Mouse (Mus musculus): ENCODE measurements around the gene Ruvbl2. TPM values are rescaled to one million over a fixed set of nuclear protein-coding genes. Genes with fewer than 3 reads are reported as not detected.
A peak's percentile ranks its signal among the peaks of the same experiment; 100 is the strongest.
"Not testable (repeated sequence)": the region's sequence is repeated elsewhere in the genome, so short reads cannot be mapped to it uniquely, and the experiment has no call there.

The Ruvbl2 gene
- total and polyA plus RNA-seq, 3 experiments: 253 to 277 (median 267) TPM

GRCm38 (mm10) chr7:45460377-45460776 lies 22.5 kb upstream of the Ruvbl2 start:
- Histone ChIP-seq H3K4me2 (ENCODE audit: insufficient read depth, low read depth, poor library complexity, severe bottlenecking) (peak overlapping the region; percentile 93), H3K4me3 (replicated peaks in 1 of 3; ENCODE audit: low read depth in 2 of 3, low read length in 2 of 3, poor library complexity in 1 of 3) (peak overlapping the region in 1 of 3 experiments; percentile 40), H3K27me3 (replicated peaks) (no peaks in the 10 kb centered on the region), H3K4me1 (ENCODE audit: control insufficient read depth in 1 of 2, insufficient read depth in 2 of 2) (peaks cover 16 to 52% of the 10 kb centered on the region in 2 experiments), H3K36me3 (replicated peaks in 1 of 2; ENCODE audit: control insufficient read depth in 1 of 2, insufficient read depth in 1 of 2, low read length in 1 of 2) (peaks cover 47 to 69% of the 10 kb centered on the region in 2 experiments), H3K27ac (ENCODE audit: insufficient read depth, low read depth) (peak overlapping the region; percentile 80), H3K9me3 (replicated peaks; ENCODE audit: low read length) (no peaks in the 10 kb centered on the region), H3K9ac (ENCODE audit: insufficient read depth, low read depth) (peak overlapping the region; percentile 59), H3K79me2 (replicated peaks; ENCODE audit: control insufficient read depth, extremely low read depth, insufficient read depth, poor library complexity, severe bottlenecking) (peaks cover 42% of the 10 kb centered on the region)
- dilution Hi-C loops (cut with MboI; ENCODE audit: extremely low pct_ligation_motif_present, extremely low pct_unique_long_range_greater_than_20kb, low sequenced_read_pairs): no loop called here
- no peak for DNase-seq (ENCODE audit: extremely low read depth)
- in situ Hi-C loops (cut with MboI; ENCODE audit: low pct_ligation_motif_present, low pct_unique_long_range_greater_than_20kb, low sequenced_read_pairs): loop anchor here (10.0 kb wide), 1 partner anchor 224 kb away; the partner anchor contains the start of gene Ntn5
- TF ChIP-seq MEF2A (IDR thresholded peaks at IDR 0.05; ENCODE audit: borderline replicate concordance, low read depth, low read length) (no peak), RAD21 (IDR thresholded peaks at IDR 0.05; ENCODE audit: low read depth, low read length) (no peak), NELFE (IDR thresholded peaks at IDR 0.05; ENCODE audit: low read depth, low read length) (no peak), NRF1 (IDR thresholded peaks at IDR 0.05; ENCODE audit: low read depth, low read length) (0 out of 2 replicates have a peak, but pooled peaks have one; percentile 26), CHD2 (IDR thresholded peaks at IDR 0.05; ENCODE audit: low read length) (no peak)

- Histone ChIP-seq H3K36me3 (replicated peaks in 1 of 2; ENCODE audit: control insufficient read depth in 1 of 2, insufficient read depth in 1 of 2, low read length in 1 of 2) (peaks cover 50 to 72% of the 10 kb centered on the region in 2 experiments), H3K27ac (ENCODE audit: insufficient read depth, low read depth) (peak within 1 kb of the TSS; percentile 80), H3K4me2 (ENCODE audit: insufficient read depth, low read depth, poor library complexity, severe bottlenecking) (peak within 1 kb of the TSS; percentile 93), H3K79me2 (replicated peaks; ENCODE audit: control insufficient read depth, extremely low read depth, insufficient read depth, poor library complexity, severe bottlenecking) (peaks cover 35% of the 10 kb centered on the region), H3K4me3 (replicated peaks in 1 of 3; ENCODE audit: low read depth in 2 of 3, low read length in 2 of 3, poor library complexity in 1 of 3) (peak within 1 kb of the TSS; percentile 76 to 96 (median 77)), H3K9ac (ENCODE audit: insufficient read depth, low read depth) (peak within 1 kb of the TSS; percentile 91), H3K4me1 (ENCODE audit: control insufficient read depth in 1 of 2, insufficient read depth in 2 of 2) (peaks cover 16 to 52% of the 10 kb centered on the region in 2 experiments)
- in situ Hi-C loops (cut with MboI; ENCODE audit: low pct_ligation_motif_present, low pct_unique_long_range_greater_than_20kb, low sequenced_read_pairs): loop anchor here (10.0 kb wide), 1 partner anchor 225 kb away; the partner anchor contains the start of gene Ntn5
- TF ChIP-seq BHLHE40 (IDR thresholded peaks at IDR 0.05; ENCODE audit: low read depth, low read length): peak; percentile 98
- peak; percentile 77; the same call in 1 of the 2 replicates for TF ChIP-seq CHD2 (IDR thresholded peaks at IDR 0.05; ENCODE audit: low read length)
- peak; percentile 91 for TF ChIP-seq POLR2A (IDR thresholded peaks at IDR 0.05; ENCODE audit: low read depth, low read length)
- peak; percentile 35; the same call in 1 of the 2 replicates for TF ChIP-seq ETS1 (conservative IDR thresholded peaks at IDR 0.05; ENCODE audit: low read depth, low read length)
- 0 out of 2 replicates have a peak, but pooled peaks have one; percentile 44 for TF ChIP-seq MEF2A (IDR thresholded peaks at IDR 0.05; ENCODE audit: borderline replicate concordance, low read depth, low read length)
- peak; percentile 63 for TF ChIP-seq TCF12 (IDR thresholded peaks at IDR 0.05; ENCODE audit: low read depth, low read length)
- peak; percentile 86; the same call in 1 of the 2 replicates for TF ChIP-seq POLR2AphosphoS2 (IDR thresholded peaks at IDR 0.05; ENCODE audit: low read depth, low read length)
- TF ChIP-seq USF1 (IDR thresholded peaks at IDR 0.05; ENCODE audit: low read depth, low read length): peak; percentile 67
- peak; percentile 86 for TF ChIP-seq NELFE (IDR thresholded peaks at IDR 0.05; ENCODE audit: low read depth, low read length)
- TF ChIP-seq MAZ (IDR thresholded peaks at IDR 0.05; ENCODE audit: low read depth, low read length): peak; percentile 87
- TF ChIP-seq HCFC1 (IDR thresholded peaks at IDR 0.05; ENCODE audit: low read depth, low read length): peak; percentile 42
- 0 out of 2 replicates have a peak, but pooled peaks have one; percentile 18 for TF ChIP-seq KAT2A (IDR thresholded peaks at IDR 0.05; ENCODE audit: insufficient replicate concordance, low read length)
- peak; percentile 95 for TF ChIP-seq TBP (conservative IDR thresholded peaks at IDR 0.05; ENCODE audit: low read depth, low read length)
- TF ChIP-seq ELF1 (IDR thresholded peaks at IDR 0.05; ENCODE audit: low read depth, low read length): peak; percentile 48; the same call in 1 of the 2 replicates
- TF ChIP-seq ZMIZ1 (IDR thresholded peaks at IDR 0.05; ENCODE audit: low read depth, low read length): peak; percentile 96
- TF ChIP-seq SIN3A (IDR thresholded peaks at IDR 0.05; ENCODE audit: low read length): peak; percentile 38; the same call in 1 of the 2 replicates
- TF ChIP-seq MXI1 (IDR thresholded peaks at IDR 0.05; ENCODE audit: low read depth, low read length): peak; percentile 55; the same call in 1 of the 2 replicates
- dilution Hi-C loops (cut with MboI; ENCODE audit: extremely low pct_ligation_motif_present, extremely low pct_unique_long_range_greater_than_20kb, low sequenced_read_pairs); H3K9me3 ChIP-seq (replicated peaks; ENCODE audit: low read length); H3K27me3 ChIP-seq (replicated peaks): not testable (repeated sequence)
- DNase-seq (ENCODE audit: extremely low read depth): peak; percentile 98
Observed at GRCm38 (mm10) chr7:45459564-45460140, 21.8 kb upstream of the Ruvbl2 start, which contains the start of gene Ftl1. TSS of gene Ftl1 (minus strand) at chr7:45459884.

Data from CH12.LX (cell line).